Mouse (Mus musculus) midbrain, embryonic 14.5 days (tissue): Measurements from ENCODE around the gene Olfr275. TPM values are rescaled to one million over a fixed set of nuclear protein-coding genes. Genes with fewer than 3 reads are reported as not detected.

Source experiments
- ATAC-seq: fragments of 200-750 bp; cut with Nextera tagmentation; 2 replicates; pipeline ENCODE4 v1.8.0; 2017; ENCODE audit warnings: moderate number of reproducible peaks, moderate library complexity; ENCODE audit not compliant: low FRiP score, low TSS enrichment
- DNase-seq: peaks from one replicate; pipeline ENCODE4 v3.0.0-alpha.2; 2015
- H3K27ac ChIP-seq: fragments of 300-500 bp; sonication (generic); replicated peaks from 2 replicates; pipeline ENCODE4 v1.5.1; 2014; ENCODE audit warnings: mild to moderate bottlenecking, low read depth, low read length, moderate library complexity
- H3K27me3 ChIP-seq: fragments of 300-500 bp; sonication (generic); 2 replicates; pipeline ENCODE4 v1.6.1; 2014; ENCODE audit warnings: low read length, control low read depth, mixed read lengths; ENCODE audit not compliant: control insufficient read depth, insufficient read depth
- H3K36me3 ChIP-seq: fragments of 300-500 bp; sonication (generic); 2 replicates; pipeline ENCODE4 v1.6.1; 2014; ENCODE audit warnings: low read length, control low read depth; ENCODE audit not compliant: control insufficient read depth, insufficient read depth
- H3K4me1 ChIP-seq: fragments of 300-500 bp; sonication (generic); 2 replicates; pipeline ENCODE4 v1.6.1; 2014; ENCODE audit warnings: mild to moderate bottlenecking, antibody characterized with exemption, low read length, control low read depth; ENCODE audit not compliant: control insufficient read depth, insufficient read depth
- H3K4me2 ChIP-seq: fragments of 300-500 bp; sonication (generic); 2 replicates; pipeline ENCODE4 v1.6.1; 2014; ENCODE audit warnings: mild to moderate bottlenecking, low read length, moderate library complexity
- H3K4me3 ChIP-seq: fragments of 300-500 bp; sonication (generic); replicated peaks from 2 replicates; pipeline ENCODE4 v1.5.1; 2014; ENCODE audit warnings: low read depth, low read length
- H3K9ac ChIP-seq: fragments of 300-500 bp; sonication (generic); replicated peaks from 2 replicates; pipeline ENCODE4 v1.6.1; 2014; ENCODE audit warnings: mild to moderate bottlenecking, low read length, moderate library complexity
- H3K9me3 ChIP-seq: fragments of 300-500 bp; sonication (generic); 2 replicates; pipeline ENCODE4 v1.6.1; 2016; ENCODE audit warnings: low read length, control low read depth, mixed read lengths; ENCODE audit not compliant: control insufficient read depth
- WGBS: fragments of 180-500 bp; shearing (Covaris S2); extraction: QIAGEN DNeasy Blood & Tissue Kit; methylation state at CpG from one replicate; pipeline ENCODE4 v1.1.7; 2014; 5-methylcytosine and 5-hydroxymethylcytosine counted together
- polyA plus RNA-seq: library from polyadenylated mRNA; unstranded; fragments of >200 nt; fragmentation: Nextera tagmentation; extraction: Ambion mirVana; gene quantifications from 2 replicates; pipeline ENCODE4 v1.2.1, GENCODE M21; 2014

Gene Olfr275
- polyA plus RNA-seq, 1 experiment from 2014 or later = not detected

- H3K9me3 ChIP-seq = no peaks in the 10 kb centered on the region
- DNase-seq (no peak), ATAC-seq (no peak)
- no peaks in the 10 kb centered on the region for H3K36me3 ChIP-seq
- H3K4me2 ChIP-seq = no peak within 1 kb of the TSS
- H3K27ac ChIP-seq = no peak within 1 kb of the TSS
- H3K4me3 ChIP-seq = no peak within 1 kb of the TSS
- H3K4me1 ChIP-seq = no peaks in the 10 kb centered on the region
- 68% methylated on average over 1 of the region's 1 CpGs for WGBS
- H3K9ac ChIP-seq = no peak within 1 kb of the TSS
- H3K27me3 ChIP-seq = no peaks in the 10 kb centered on the region
Measured at GRCm38 (mm10) chr4:52859136-52859535, 44.7 kb downstream of the Olfr275 start, which contains the start of gene Olfr273. TSS of gene Olfr273 (minus strand) at chr4:52859236.

- Histone ChIP-seq H3K36me3 (no peaks in the 10 kb centered on the region), H3K9me3 (no peaks in the 10 kb centered on the region), H3K27ac (no peak overlapping the region), H3K27me3 (no peaks in the 10 kb centered on the region), H3K4me3 (no peak overlapping the region), H3K4me2 (no peak overlapping the region), H3K9ac (no peak overlapping the region), H3K4me1 (no peaks in the 10 kb centered on the region)
- ATAC-seq = no peak
- DNase-seq = no peak
- WGBS = 91% methylated on average over 9 of the region's 9 CpGs
Measured at GRCm38 (mm10) chr4:52864156-52864555, 49.8 kb downstream of the Olfr275 start.

Other genes starting within 250 kb of the Olfr275 start
- not detected in 2 replicates for gene Toporsl, start 218.3 kb upstream of the Olfr275 start, polyA plus RNA-seq
- gene Olfr273, start 44.6 kb downstream of the Olfr275 start, polyA plus RNA-seq = not detected in 2 replicates
- not detected in 2 replicates for gene Olfr272, start 104.6 kb downstream of the Olfr275 start, polyA plus RNA-seq
- gene Olfr270, start 149.9 kb downstream of the Olfr275 start, polyA plus RNA-seq = not detected in 2 replicates
- gene Nipsnap3a, start 174.7 kb downstream of the Olfr275 start, polyA plus RNA-seq = not detected in 2 replicates
- gene Nipsnap3b, start 197.3 kb downstream of the Olfr275 start, polyA plus RNA-seq = 167 and 191 TPM in 2 replicates